Mouse (Mus musculus): ENCODE data around the gene Clybl. TPM values are rescaled to one million over a fixed set of nuclear protein-coding genes. Genes with fewer than 3 reads are reported as not detected.
A peak's percentile ranks its signal among the peaks of the same experiment; 100 is the strongest.

Clybl gene
- polyA plus RNA-seq, 1 experiment from 2014 or later = 18.9 TPM

GRCm38 (mm10) chr14:122189901-122190300 lies 8.4 kb downstream of the Clybl start:
- no peaks in the 10 kb centered on the region for H3K36me3 ChIP-seq (ENCODE audit: control insufficient read depth, insufficient read depth, low read length)
- 75% methylated on average over 5 of the region's 5 CpGs for WGBS
- no peaks in the 10 kb centered on the region; the same call in 1 of the 2 replicates for H3K9me3 ChIP-seq (replicated peaks; ENCODE audit: control insufficient read depth, low read length)
- no peak overlapping the region for H3K4me2 ChIP-seq (ENCODE audit: low read length)
- no peak overlapping the region for H3K27ac ChIP-seq (ENCODE audit: low read depth, low read length)
- no peaks in the 10 kb centered on the region for H3K4me1 ChIP-seq (ENCODE audit: control insufficient read depth, insufficient read depth, low read length)
- DNase-seq (ENCODE audit: low spot score) (no peak), ATAC-seq (no peak)
- H3K9ac ChIP-seq (ENCODE audit: low read length) = no peak overlapping the region
- H3K4me3 ChIP-seq (ENCODE audit: low read depth, low read length) = no peak overlapping the region
- no peaks in the 10 kb centered on the region for H3K27me3 ChIP-seq (replicated peaks; ENCODE audit: control insufficient read depth, insufficient read depth, low read length)

GRCm38 (mm10) chr14:122190527-122190926 lies 9.0 kb downstream of the Clybl start:
- H3K9me3 ChIP-seq (replicated peaks; ENCODE audit: control insufficient read depth, low read length) = no peaks in the 10 kb centered on the region; the same call in 1 of the 2 replicates
- H3K4me3 ChIP-seq (ENCODE audit: low read depth, low read length) = no peak overlapping the region
- DNase-seq (ENCODE audit: low spot score) (no peak), ATAC-seq (0 out of 2 replicates have a peak, but pooled peaks have one; percentile 28)
- 22% methylated on average over 2 of the region's 2 CpGs for WGBS
- no peaks in the 10 kb centered on the region for H3K27me3 ChIP-seq (replicated peaks; ENCODE audit: control insufficient read depth, insufficient read depth, low read length)
- no peak overlapping the region for H3K27ac ChIP-seq (ENCODE audit: low read depth, low read length)
- no peaks in the 10 kb centered on the region for H3K36me3 ChIP-seq (ENCODE audit: control insufficient read depth, insufficient read depth, low read length)
- H3K4me2 ChIP-seq (ENCODE audit: low read length) = no peak overlapping the region
- no peaks in the 10 kb centered on the region for H3K4me1 ChIP-seq (ENCODE audit: control insufficient read depth, insufficient read depth, low read length)
- H3K9ac ChIP-seq (ENCODE audit: low read length) = no peak overlapping the region

GRCm38 (mm10) chr14:122190941-122191510 lies 9.5 kb downstream of the Clybl start:
- ATAC-seq (peak; percentile 64), DNase-seq (ENCODE audit: low spot score) (peak; percentile 86)
- 16% methylated on average over 7 of the region's 7 CpGs for WGBS
- no peak overlapping the region for H3K27ac ChIP-seq (ENCODE audit: low read depth, low read length)
- H3K4me1 ChIP-seq (ENCODE audit: control insufficient read depth, insufficient read depth, low read length) = no peaks in the 10 kb centered on the region
- no peaks in the 10 kb centered on the region; the same call in 1 of the 2 replicates for H3K9me3 ChIP-seq (replicated peaks; ENCODE audit: control insufficient read depth, low read length)
- no peak overlapping the region for H3K9ac ChIP-seq (ENCODE audit: low read length)
- no peak overlapping the region for H3K4me2 ChIP-seq (ENCODE audit: low read length)
- no peak overlapping the region for H3K4me3 ChIP-seq (ENCODE audit: low read depth, low read length)
- no peaks in the 10 kb centered on the region for H3K36me3 ChIP-seq (ENCODE audit: control insufficient read depth, insufficient read depth, low read length)
- no peaks in the 10 kb centered on the region for H3K27me3 ChIP-seq (replicated peaks; ENCODE audit: control insufficient read depth, insufficient read depth, low read length)

- over 99% methylated on average over 8 of the region's 8 CpGs for WGBS
These were observed 13.1 kb downstream of the Clybl start for GRCm38 (mm10) chr14:122194630-122195029.

GRCm38 (mm10) chr14:122196851-122197250 lies 15.3 kb downstream of the Clybl start:
- Histone ChIP-seq H3K27ac (ENCODE audit: low read depth, low read length) (no peak overlapping the region), H3K27me3 (replicated peaks; ENCODE audit: control insufficient read depth, insufficient read depth, low read length) (no peaks in the 10 kb centered on the region), H3K9me3 (replicated peaks; ENCODE audit: control insufficient read depth, low read length) (no peaks in the 10 kb centered on the region; the same call in 1 of the 2 replicates), H3K36me3 (ENCODE audit: control insufficient read depth, insufficient read depth, low read length) (no peaks in the 10 kb centered on the region), H3K4me3 (ENCODE audit: low read depth, low read length) (no peak overlapping the region), H3K9ac (ENCODE audit: low read length) (no peak overlapping the region), H3K4me1 (ENCODE audit: control insufficient read depth, insufficient read depth, low read length) (no peaks in the 10 kb centered on the region), H3K4me2 (ENCODE audit: low read length) (no peak overlapping the region)
- 85% methylated on average over 6 of the region's 6 CpGs for WGBS
- no peak for DNase-seq (ENCODE audit: low spot score)
- ATAC-seq = no peak

More at GRCm38 (mm10) chr14:122194630-122195029, 13.1 kb downstream of the Clybl start:
- no peaks in the 10 kb centered on the region for H3K4me1 ChIP-seq (ENCODE audit: control insufficient read depth, insufficient read depth, low read length)
- no peak overlapping the region for H3K27ac ChIP-seq (ENCODE audit: low read depth, low read length)
- H3K4me2 ChIP-seq (ENCODE audit: low read length) = no peak overlapping the region
- no peaks in the 10 kb centered on the region for H3K36me3 ChIP-seq (ENCODE audit: control insufficient read depth, insufficient read depth, low read length)
- no peak overlapping the region for H3K4me3 ChIP-seq (ENCODE audit: low read depth, low read length)
- no peak overlapping the region for H3K9ac ChIP-seq (ENCODE audit: low read length)
- DNase-seq (ENCODE audit: low spot score) = no peak
- no peak for ATAC-seq
- no peaks in the 10 kb centered on the region for H3K27me3 ChIP-seq (replicated peaks; ENCODE audit: control insufficient read depth, insufficient read depth, low read length)
- no peaks in the 10 kb centered on the region; the same call in 1 of the 2 replicates for H3K9me3 ChIP-seq (replicated peaks; ENCODE audit: control insufficient read depth, low read length)

GRCm38 (mm10) chr14:122200247-122200885 lies 18.9 kb downstream of the Clybl start:
- no peak for DNase-seq (ENCODE audit: low spot score)
- WGBS = 79% methylated on average over 14 of the region's 14 CpGs

GRCm38 (mm10) chr14:122209177-122209576 lies 27.7 kb downstream of the Clybl start:
- Histone ChIP-seq H3K27ac (ENCODE audit: low read depth, low read length) (no peak overlapping the region), H3K27me3 (replicated peaks; ENCODE audit: control insufficient read depth, insufficient read depth, low read length) (no peaks in the 10 kb centered on the region), H3K36me3 (ENCODE audit: control insufficient read depth, insufficient read depth, low read length) (no peaks in the 10 kb centered on the region), H3K9ac (ENCODE audit: low read length) (no peak overlapping the region), H3K4me2 (ENCODE audit: low read length) (no peak overlapping the region), H3K4me3 (ENCODE audit: low read depth, low read length) (no peak overlapping the region), H3K4me1 (ENCODE audit: control insufficient read depth, insufficient read depth, low read length) (no peaks in the 10 kb centered on the region), H3K9me3 (replicated peaks; ENCODE audit: control insufficient read depth, low read length) (no peaks in the 10 kb centered on the region)
- no peak for DNase-seq (ENCODE audit: low spot score)
- WGBS = 89% methylated on average over 5 of the region's 5 CpGs
- no peak for ATAC-seq

More at GRCm38 (mm10) chr14:122200247-122200885, 18.9 kb downstream of the Clybl start:
- no peaks in the 10 kb centered on the region for H3K9me3 ChIP-seq (replicated peaks; ENCODE audit: control insufficient read depth, low read length)
- no peaks in the 10 kb centered on the region for H3K4me1 ChIP-seq (ENCODE audit: control insufficient read depth, insufficient read depth, low read length)
- no peak for ATAC-seq
- H3K4me3 ChIP-seq (ENCODE audit: low read depth, low read length) = no peak overlapping the region
- no peak overlapping the region for H3K27ac ChIP-seq (ENCODE audit: low read depth, low read length)
- H3K9ac ChIP-seq (ENCODE audit: low read length) = no peak overlapping the region
- H3K27me3 ChIP-seq (replicated peaks; ENCODE audit: control insufficient read depth, insufficient read depth, low read length) = no peaks in the 10 kb centered on the region
- no peak overlapping the region for H3K4me2 ChIP-seq (ENCODE audit: low read length)
- no peaks in the 10 kb centered on the region for H3K36me3 ChIP-seq (ENCODE audit: control insufficient read depth, insufficient read depth, low read length)

- no peaks in the 10 kb centered on the region for H3K27me3 ChIP-seq (replicated peaks; ENCODE audit: control insufficient read depth, insufficient read depth, low read length)
- H3K9me3 ChIP-seq (replicated peaks; ENCODE audit: control insufficient read depth, low read length) = no peaks in the 10 kb centered on the region
- H3K9ac ChIP-seq (ENCODE audit: low read length) = no peak overlapping the region
- H3K27ac ChIP-seq (ENCODE audit: low read depth, low read length) = no peak overlapping the region
- no peaks in the 10 kb centered on the region for H3K4me1 ChIP-seq (ENCODE audit: control insufficient read depth, insufficient read depth, low read length)
- DNase-seq (ENCODE audit: low spot score) (peak; percentile 50), ATAC-seq (no peak)
- H3K4me2 ChIP-seq (ENCODE audit: low read length) = no peak overlapping the region
- 68% methylated on average over 8 of the region's 8 CpGs for WGBS
- H3K4me3 ChIP-seq (ENCODE audit: low read depth, low read length) = no peak overlapping the region
- H3K36me3 ChIP-seq (ENCODE audit: control insufficient read depth, insufficient read depth, low read length) = no peaks in the 10 kb centered on the region
These were observed 32.1 kb downstream of the Clybl start for GRCm38 (mm10) chr14:122213590-122213989.

- H3K9me3 ChIP-seq (replicated peaks; ENCODE audit: control insufficient read depth, low read length) = no peaks in the 10 kb centered on the region
- no peaks in the 10 kb centered on the region for H3K4me1 ChIP-seq (ENCODE audit: control insufficient read depth, insufficient read depth, low read length)
- H3K9ac ChIP-seq (ENCODE audit: low read length) = no peak overlapping the region
- no peaks in the 10 kb centered on the region for H3K36me3 ChIP-seq (ENCODE audit: control insufficient read depth, insufficient read depth, low read length)
- DNase-seq (ENCODE audit: low spot score) (no peak), ATAC-seq (0 out of 2 replicates have a peak, but pooled peaks have one; percentile 18)
- 78% methylated on average over 6 of the region's 6 CpGs for WGBS
- no peak overlapping the region for H3K4me2 ChIP-seq (ENCODE audit: low read length)
- H3K4me3 ChIP-seq (ENCODE audit: low read depth, low read length) = no peak overlapping the region
- no peaks in the 10 kb centered on the region for H3K27me3 ChIP-seq (replicated peaks; ENCODE audit: control insufficient read depth, insufficient read depth, low read length)
- H3K27ac ChIP-seq (ENCODE audit: low read depth, low read length) = no peak overlapping the region
These were observed 32.6 kb downstream of the Clybl start for GRCm38 (mm10) chr14:122214126-122214525.
